Mouse (Mus musculus) stomach, postnatal 0 days (tissue): Measurements from ENCODE around the gene Mad1l1. TPM values are rescaled to one million over a fixed set of nuclear protein-coding genes. Genes with fewer than 3 reads are reported as not detected.

Experiments
- ATAC-seq: fragments of 200-750 bp; cut with Nextera tagmentation; 2 replicates; pipeline ENCODE4 v1.8.0; 2017; ENCODE audit not compliant: low FRiP score, low TSS enrichment
- DNase-seq: peaks from one replicate; pipeline ENCODE4 v3.0.0-alpha.2; 2016; ENCODE audit warnings: low spot score
- H3K27ac ChIP-seq: fragments of 300-500 bp; sonication (generic); replicated peaks from 2 replicates; pipeline ENCODE4 v1.5.1; 2014; ENCODE audit warnings: mild to moderate bottlenecking, control low read depth
- H3K27me3 ChIP-seq: fragments of 300-500 bp; sonication (generic); 2 replicates; pipeline ENCODE4 v1.6.1; 2014; ENCODE audit warnings: low read length; ENCODE audit not compliant: control insufficient read depth, insufficient read depth
- H3K36me3 ChIP-seq: fragments of 300-500 bp; sonication (generic); 2 replicates; pipeline ENCODE4 v1.6.1; 2014; ENCODE audit warnings: low read length, mixed read lengths; ENCODE audit not compliant: control insufficient read depth, insufficient read depth
- H3K4me1 ChIP-seq: fragments of 300-500 bp; sonication (generic); replicated peaks from 2 replicates; pipeline ENCODE4 v1.6.1; 2014; ENCODE audit warnings: antibody characterized with exemption; ENCODE audit not compliant: control insufficient read depth, insufficient read depth
- H3K4me2 ChIP-seq: fragments of 300-500 bp; sonication (generic); replicated peaks from 2 replicates; pipeline ENCODE4 v1.6.1; 2014; ENCODE audit warnings: low read depth, mild to moderate bottlenecking, control low read depth, moderate library complexity
- H3K4me3 ChIP-seq: fragments of 300-500 bp; sonication (generic); 2 replicates; pipeline ENCODE4 v1.5.1; 2014; ENCODE audit warnings: low read depth, low read length, control low read depth
- H3K9ac ChIP-seq: fragments of 300-500 bp; sonication (generic); 2 replicates; pipeline ENCODE4 v1.6.1; 2014; ENCODE audit warnings: mild to moderate bottlenecking, low read length, control low read depth, mixed read lengths
- H3K9me3 ChIP-seq: fragments of 300-500 bp; sonication (generic); 2 replicates; pipeline ENCODE4 v1.6.1; 2016; ENCODE audit warnings: low read length; ENCODE audit not compliant: control insufficient read depth
- CTCF ChIP-seq: IDR thresholded peaks from 2 replicates; pipeline ENCODE4 v1.5.1; 2016; ENCODE audit warnings: antibody characterized with exemption, low read depth, mild to moderate bottlenecking, moderate library complexity
- EP300 ChIP-seq: optimal IDR thresholded peaks from 2 replicates; pipeline ENCODE3; 2016; ENCODE audit warnings: antibody characterized with exemption
- whole genome bisulfite sequencing: fragments of 180-500 bp; shearing (Covaris S2); extraction: QIAGEN DNeasy Blood & Tissue Kit; methylation state at CpG from one replicate; pipeline ENCODE4 v1.1.7; 2014; 5-methylcytosine and 5-hydroxymethylcytosine counted together
- polyA plus RNA-seq: library from polyadenylated mRNA; unstranded; fragments of >200 nt; fragmentation: Nextera tagmentation; extraction: Ambion mirVana; gene quantifications from 2 replicates; pipeline ENCODE4 v1.2.1, GENCODE M21; 2015

The Mad1l1 gene
- polyA plus RNA-seq, 1 experiment from 2014 or later: 14.2 TPM

DNA sequence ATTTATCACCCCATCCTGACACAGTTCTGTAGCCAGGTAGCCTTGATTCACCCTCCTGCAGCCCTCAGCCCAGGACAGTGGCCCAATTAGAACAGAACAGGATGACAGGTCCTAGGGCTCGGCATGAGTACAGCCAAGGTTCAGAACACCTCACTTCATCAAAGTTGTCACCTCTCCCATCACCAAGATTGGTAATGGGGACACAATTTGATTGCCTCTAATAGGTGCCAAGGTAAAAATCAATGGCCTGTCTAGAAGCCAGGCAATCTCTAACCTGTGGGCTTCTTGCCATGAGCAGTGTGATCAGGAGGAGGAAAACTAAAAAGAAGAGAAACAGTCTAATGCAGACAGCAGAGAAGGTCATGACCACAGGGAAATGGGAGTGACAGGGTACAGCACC lies 216.5 kb downstream of the Mad1l1 start:
- Histone ChIP-seq H3K9ac (no peak overlapping the region), H3K36me3 (no peaks in the 10 kb centered on the region), H3K4me1 (no peaks in the 10 kb centered on the region), H3K4me2 (no peak overlapping the region), H3K27ac (no peak overlapping the region), H3K27me3 (no peaks in the 10 kb centered on the region), H3K4me3 (no peak overlapping the region), H3K9me3 (no peaks in the 10 kb centered on the region)
- WGBS: 83% methylated on average over 1 of the region's 1 CpGs
- no peak for DNase-seq
- no peak for ATAC-seq
- TF ChIP-seq EP300: no peak
- TF ChIP-seq CTCF: no peak

DNA sequence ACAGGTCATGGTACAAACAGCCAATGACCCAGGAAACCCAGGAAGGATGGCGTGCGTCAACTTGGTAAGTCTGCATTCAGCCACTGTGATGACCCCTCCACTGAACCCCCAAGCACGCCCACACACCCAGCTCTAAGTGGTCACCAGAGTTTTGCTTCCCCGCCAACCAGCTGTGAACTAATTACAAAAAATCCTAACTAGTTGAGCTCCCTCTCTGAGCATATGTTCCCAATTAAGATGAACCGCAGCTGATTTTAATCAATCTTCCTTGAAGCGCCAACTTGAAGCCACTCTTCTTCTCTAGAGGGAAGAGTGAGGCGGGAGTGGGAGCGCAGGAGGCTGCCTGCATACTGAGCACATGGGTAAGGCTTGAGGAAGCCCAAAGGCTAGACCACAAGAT lies 218.6 kb downstream of the Mad1l1 start:
- no peak overlapping the region for H3K4me2 ChIP-seq
- ATAC-seq (no peak), DNase-seq (no peak)
- H3K36me3 ChIP-seq: no peaks in the 10 kb centered on the region
- H3K9ac ChIP-seq: no peak overlapping the region
- TF ChIP-seq CTCF (no peak), EP300 (no peak)
- H3K4me1 ChIP-seq: no peaks in the 10 kb centered on the region
- WGBS: 91% methylated on average over 8 of the region's 8 CpGs
- H3K9me3 ChIP-seq: no peaks in the 10 kb centered on the region
- no peaks in the 10 kb centered on the region for H3K27me3 ChIP-seq
- no peak overlapping the region for H3K27ac ChIP-seq
- H3K4me3 ChIP-seq: no peak overlapping the region

DNA sequence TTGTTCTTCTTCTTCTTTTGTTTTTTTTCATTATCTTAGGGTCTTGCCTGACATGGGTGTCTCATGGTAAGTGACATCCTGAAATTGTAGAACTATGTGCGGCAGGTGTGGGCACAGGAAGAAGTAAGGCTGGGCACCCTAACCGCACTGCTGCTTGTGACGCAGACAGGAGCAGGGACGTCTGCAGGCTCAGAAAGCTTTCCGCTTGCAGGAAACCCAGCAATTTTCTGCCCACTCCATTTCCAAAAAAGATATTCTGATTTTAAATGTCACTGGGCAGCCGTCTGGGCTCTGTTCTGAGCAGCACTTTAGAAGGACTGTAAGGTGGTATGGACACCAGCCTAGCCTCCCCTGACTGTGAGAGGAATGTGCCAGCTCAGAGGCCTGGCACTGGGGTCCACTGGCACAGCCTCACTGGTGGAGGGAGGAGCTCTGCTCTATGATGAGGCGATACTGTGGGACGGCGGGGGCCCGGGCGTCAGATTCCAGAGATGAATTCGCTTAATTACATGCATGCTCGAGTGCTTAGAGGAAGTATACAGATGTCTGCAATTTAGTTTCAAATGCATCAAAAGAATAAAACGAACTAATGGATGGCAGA lies 219.8 kb downstream of the Mad1l1 start:
- no peak overlapping the region for H3K4me3 ChIP-seq
- ATAC-seq: no peak
- H3K27me3 ChIP-seq: no peaks in the 10 kb centered on the region
- DNase-seq: no peak
- no peaks in the 10 kb centered on the region for H3K9me3 ChIP-seq
- no peak for TF ChIP-seq CTCF
- no peak for TF ChIP-seq EP300
- H3K27ac ChIP-seq: no peak overlapping the region
- no peak overlapping the region for H3K4me2 ChIP-seq
- H3K9ac ChIP-seq: no peak overlapping the region
- 90% methylated on average over 14 of the region's 14 CpGs for WGBS
- no peaks in the 10 kb centered on the region for H3K4me1 ChIP-seq
- no peaks in the 10 kb centered on the region for H3K36me3 ChIP-seq

DNA sequence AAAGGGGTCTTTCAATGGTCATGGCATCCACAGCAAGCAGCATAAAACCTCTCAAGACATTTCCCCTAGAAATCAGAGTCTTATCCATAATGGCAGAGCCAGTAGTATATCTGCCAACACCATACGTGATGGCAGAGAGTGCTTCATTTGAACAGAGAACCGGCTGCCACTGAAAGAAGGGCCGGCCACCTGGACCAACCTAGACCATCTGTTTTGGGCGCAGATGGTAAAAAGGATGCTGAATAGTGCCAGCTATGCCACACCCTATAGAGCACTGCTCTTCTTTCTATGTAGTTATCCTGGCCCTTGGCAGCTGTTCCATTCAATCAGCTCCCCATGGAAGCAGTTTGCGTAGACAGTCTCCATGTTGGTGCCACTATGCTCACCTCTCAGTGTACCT lies 222.6 kb downstream of the Mad1l1 start:
- H3K4me3 ChIP-seq: no peak overlapping the region
- no peak for ATAC-seq
- H3K4me2 ChIP-seq: no peak overlapping the region
- H3K27me3 ChIP-seq: no peaks in the 10 kb centered on the region
- H3K27ac ChIP-seq: no peak overlapping the region
- H3K4me1 ChIP-seq: no peaks in the 10 kb centered on the region
- H3K9ac ChIP-seq: no peak overlapping the region
- H3K9me3 ChIP-seq: no peaks in the 10 kb centered on the region
- H3K36me3 ChIP-seq: peaks cover 3% of the 10 kb centered on the region; the same call in 1 of the 2 replicates
- no peak for TF ChIP-seq CTCF
- TF ChIP-seq EP300: no peak
- DNase-seq: no peak
- 95% methylated on average over 5 of the region's 5 CpGs for WGBS

DNA sequence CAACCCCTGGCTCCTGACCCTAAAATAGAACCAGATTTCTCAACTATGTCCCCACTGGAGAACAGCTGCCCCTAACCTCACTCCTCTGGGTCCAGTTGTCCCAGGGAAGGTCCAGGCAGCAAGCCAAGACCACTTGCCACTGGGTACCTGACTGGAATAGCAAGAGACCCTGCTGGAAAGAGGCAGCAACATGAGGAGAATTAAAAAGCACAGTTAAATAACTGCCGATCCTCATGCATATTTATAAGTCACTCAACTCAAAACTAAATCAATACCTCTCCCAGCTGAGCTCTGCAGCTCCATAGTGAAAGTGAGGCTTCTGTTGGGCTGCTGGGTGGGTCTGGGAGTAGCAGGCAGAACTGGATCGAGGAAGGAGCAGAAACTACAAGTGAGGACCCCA lies 226.1 kb downstream of the Mad1l1 start:
- ATAC-seq: no peak
- H3K27me3 ChIP-seq: no peaks in the 10 kb centered on the region
- H3K36me3 ChIP-seq: peaks cover 3% of the 10 kb centered on the region; the same call in 1 of the 2 replicates
- H3K27ac ChIP-seq: no peak overlapping the region
- no peak overlapping the region for H3K4me3 ChIP-seq
- no peak overlapping the region for H3K4me2 ChIP-seq
- 85% methylated on average over 2 of the region's 2 CpGs for WGBS
- no peak for DNase-seq
- TF ChIP-seq CTCF: no peak
- no peak overlapping the region for H3K9ac ChIP-seq
- H3K4me1 ChIP-seq: no peaks in the 10 kb centered on the region
- no peaks in the 10 kb centered on the region for H3K9me3 ChIP-seq

DNA sequence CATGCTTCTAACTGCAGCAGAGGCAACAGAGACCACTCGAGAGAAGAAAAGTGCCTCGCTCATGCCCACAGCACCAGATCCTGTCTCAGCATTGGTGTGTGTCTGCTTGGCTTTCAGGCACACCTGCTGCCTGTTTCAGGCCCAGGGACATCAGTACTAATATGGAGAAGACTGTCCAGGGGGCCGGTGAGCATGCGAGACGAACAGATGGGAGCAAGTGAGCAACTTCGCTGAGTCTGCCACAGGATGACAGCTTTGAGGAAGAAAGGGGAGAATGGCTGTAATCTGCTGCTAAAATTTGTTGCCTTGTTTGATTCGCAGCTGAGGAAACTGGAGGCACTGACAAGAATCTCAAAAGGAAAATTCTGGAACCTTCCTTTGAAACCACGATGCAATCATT lies 227.9 kb downstream of the Mad1l1 start:
- no peak for TF ChIP-seq EP300
- no peak for TF ChIP-seq CTCF
- ATAC-seq (no peak), DNase-seq (no peak)
- no peak overlapping the region for H3K27ac ChIP-seq
- no peaks in the 10 kb centered on the region for H3K4me1 ChIP-seq
- no peak overlapping the region for H3K4me2 ChIP-seq
- no peak overlapping the region for H3K4me3 ChIP-seq
- WGBS: 93% methylated on average over 8 of the region's 8 CpGs
- H3K9me3 ChIP-seq: no peaks in the 10 kb centered on the region
- no peak overlapping the region for H3K9ac ChIP-seq
- no peaks in the 10 kb centered on the region for H3K27me3 ChIP-seq
- peaks cover 3% of the 10 kb centered on the region; the same call in 1 of the 2 replicates for H3K36me3 ChIP-seq
